Mouse (Mus musculus): Measurements from ENCODE around the gene Gfod2.

Gfod2 gene

DNA sequence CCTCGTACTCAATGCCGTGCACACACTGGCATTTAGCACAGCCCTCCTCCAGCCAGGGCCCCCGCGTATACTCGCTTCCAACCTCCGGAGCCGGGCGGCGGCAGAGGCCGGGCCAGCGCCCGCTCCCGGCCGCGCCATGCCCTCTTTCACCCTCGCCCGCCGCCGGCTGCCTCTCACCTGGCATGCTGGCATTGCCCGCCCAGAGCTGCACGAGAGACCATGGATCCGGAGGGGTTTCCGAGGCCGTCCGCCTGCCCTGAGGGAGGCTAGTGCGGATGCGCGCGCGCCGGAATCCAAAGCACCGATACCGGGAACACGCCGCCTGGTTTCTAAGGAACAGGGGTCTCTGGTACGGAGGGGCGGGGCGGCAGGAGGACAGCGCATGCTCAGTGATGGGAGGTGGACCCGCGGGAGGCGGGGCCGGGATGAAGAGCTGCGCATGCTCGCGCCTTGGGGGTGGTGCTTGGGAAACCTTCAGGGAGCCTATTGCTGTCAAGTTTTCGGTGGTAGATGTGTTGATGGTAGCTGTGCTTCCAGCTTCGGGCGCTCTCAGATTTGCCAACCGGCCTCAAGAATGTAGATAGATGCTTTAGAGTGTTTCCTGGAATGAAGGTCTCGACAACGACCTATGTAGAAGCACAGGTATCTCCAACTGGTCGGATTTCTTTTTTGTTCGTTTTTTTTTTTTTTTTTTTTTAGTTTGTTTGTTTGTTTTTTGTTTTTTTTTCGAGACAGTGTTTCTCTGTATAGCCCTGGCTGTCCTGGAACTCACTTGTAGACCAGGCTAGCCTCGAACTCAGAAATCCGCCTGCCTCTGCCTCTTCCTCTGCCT is at the start of gene Gfod2:
Gfod2 (minus strand) TSS at position 388 of the 832 bp plus-strand sequence.
- DNase-seq = peak; percentile 99

DNA sequence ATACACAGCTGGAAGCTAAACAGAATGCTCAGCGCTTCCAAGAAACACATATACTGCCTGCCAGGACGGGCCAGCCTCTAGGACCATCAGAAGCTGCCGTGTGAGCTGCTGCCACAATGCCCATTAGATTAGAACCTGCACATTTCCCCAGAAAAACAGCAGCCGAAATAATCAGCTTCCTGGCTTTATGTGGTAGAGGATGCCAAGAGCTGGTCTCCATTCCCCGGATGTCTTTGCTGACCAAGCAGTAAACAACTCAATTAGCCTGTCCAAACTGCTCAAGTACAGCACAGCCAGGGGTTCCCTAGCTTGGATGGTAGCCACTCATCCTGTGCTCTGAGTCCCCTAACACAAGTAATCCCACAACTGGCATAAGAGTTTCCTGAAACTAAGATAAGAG is 49.3 kb upstream of the Gfod2 start:
- no peak for DNase-seq

DNA sequence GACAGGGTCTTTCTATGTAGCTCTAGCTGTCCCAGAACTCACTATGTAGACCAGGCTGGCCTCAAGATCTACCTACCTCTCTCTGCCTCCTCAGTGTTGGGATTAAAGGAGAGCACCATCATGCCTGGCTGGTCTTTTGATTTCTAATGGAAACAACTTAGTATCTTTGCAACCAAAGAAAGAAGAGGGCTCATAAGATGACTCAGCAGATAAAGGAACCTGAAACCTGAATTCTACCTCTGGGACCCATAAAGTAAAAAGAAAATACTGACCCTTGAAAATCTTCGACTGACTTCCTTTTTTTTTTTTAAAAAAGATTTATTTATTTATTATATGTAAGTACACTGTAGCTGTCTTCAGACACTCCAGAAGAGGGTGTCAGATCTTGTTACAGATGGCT is 47.5 kb upstream of the Gfod2 start:
- DNase-seq = no peak

DNA sequence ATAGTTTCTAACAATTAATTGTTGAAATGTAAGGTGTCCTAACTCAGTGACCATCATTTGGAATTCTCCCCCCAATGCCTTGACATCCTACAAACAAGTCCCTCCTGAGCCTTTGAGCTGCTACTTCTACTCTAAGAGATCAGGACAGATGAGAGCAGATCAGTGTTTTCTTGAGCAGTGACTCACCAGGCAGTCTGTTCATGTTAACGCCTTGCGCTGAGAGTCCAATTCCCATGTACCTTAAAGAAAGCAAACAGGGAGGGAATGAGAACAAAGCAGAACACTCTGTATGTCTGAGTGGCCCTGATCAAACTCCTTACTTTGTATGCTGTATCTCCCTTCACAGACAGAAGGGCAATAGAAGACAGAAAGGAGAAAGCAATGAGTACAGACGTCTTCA is 46.9 kb upstream of the Gfod2 start:
- no peak for DNase-seq

DNA sequence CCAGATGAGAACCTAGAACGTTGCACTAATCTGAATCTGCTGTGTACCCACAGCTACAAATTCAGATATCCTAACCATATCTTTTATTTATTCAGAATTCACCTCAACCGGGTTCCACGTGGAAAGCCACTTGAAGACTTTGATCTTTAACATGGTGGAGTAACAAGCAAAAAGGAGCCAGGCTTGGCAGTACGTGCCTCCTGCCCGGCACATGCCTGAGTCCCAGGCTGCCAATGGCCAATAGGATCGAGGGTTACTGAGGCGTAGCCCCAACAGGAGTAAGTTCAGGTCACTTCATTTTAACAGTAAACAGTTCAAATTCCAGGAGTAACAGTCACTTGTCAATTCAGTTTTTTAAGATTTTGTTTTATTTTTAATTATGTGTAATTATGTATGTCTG is 46.3 kb upstream of the Gfod2 start:
- DNase-seq = no peak

DNA sequence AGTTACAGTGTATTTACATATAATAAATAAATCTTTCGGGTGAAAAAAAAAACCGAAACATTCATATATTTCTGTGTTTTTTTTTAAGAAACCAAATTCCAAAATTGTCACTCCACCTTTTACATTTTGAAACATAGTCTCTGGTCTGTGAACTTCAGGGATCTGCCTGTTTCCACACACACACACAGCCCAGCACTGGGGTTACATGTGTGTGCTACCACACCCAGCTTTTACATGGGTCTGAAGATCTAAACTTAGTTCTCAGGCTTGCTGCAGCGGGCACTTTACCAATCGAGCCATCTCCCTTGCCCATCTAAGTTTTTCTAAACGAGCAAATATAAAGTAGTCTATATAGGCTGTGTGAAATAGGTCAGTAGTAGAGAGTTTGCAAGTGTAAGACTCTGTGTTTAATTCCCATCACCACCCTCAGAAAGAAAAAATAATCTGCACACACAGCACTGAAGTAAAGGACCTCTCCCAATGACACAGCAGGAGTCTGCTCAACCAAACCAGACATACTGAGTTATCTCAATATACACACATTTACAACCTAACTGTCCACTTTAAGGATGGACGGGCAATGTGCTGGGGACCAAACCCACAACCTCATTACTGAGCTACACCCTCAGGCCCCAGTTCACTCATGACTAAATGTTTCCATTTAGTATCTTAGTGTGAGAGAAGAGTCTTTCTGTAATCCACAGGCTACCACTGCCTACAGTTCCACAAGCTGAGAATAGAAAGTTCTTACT is 42.9 kb upstream of the Gfod2 start:
- DNase-seq = no peak

DNA sequence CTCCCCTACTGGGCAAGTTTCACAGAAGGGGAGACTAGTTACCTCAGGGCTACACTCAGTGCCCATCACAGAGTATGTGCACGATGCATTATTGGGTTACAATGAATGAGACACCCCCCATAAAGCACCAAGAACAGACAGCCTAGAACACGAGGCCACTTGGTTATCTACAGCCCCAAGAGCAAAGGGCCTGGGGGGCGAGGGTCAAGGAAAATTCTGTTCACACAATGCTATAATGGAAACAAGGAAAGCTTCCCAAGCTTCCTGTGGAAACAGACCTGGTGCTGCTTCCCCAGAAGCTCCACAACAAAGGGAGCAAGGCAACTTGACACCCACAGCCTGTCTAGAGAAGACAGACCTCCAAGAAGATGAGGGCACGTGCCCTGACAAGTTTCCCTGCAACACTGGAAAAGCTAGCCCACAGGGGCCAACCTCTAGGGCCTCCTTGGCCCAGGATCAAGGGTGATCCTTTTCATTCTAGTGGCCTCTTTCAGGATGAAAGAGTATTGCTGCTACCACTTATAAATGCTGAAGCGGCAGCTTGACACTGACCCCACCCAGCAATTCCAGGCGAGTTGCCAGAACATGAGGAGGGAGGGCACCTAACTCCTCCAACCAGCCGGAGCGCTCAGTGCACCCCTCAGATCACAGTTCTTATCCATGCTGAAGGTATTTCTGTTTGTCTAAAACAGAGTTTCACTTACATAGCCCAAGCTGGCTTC is 40.8 kb upstream of the Gfod2 start:
- no peak for DNase-seq

DNA sequence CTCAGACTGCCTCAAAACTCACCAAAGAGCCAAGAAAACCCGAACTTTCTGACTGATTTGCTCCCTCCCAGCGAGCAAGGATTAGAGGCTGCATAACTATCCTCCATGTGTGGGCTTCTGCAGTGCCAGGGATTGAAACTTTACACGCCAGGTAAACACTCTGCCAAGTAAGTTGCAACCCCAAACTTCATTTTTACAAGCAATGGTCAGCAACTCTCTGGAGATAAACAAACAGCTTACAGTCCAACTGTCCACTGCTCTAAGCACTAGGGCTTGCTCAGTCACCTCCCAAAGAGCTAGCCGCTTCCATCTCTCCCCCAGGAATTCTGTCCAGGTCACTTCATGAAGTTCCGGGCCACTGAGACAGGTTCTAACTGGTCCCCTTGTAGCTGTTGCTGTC is 39.9 kb upstream of the Gfod2 start:
- no peak for DNase-seq

DNA sequence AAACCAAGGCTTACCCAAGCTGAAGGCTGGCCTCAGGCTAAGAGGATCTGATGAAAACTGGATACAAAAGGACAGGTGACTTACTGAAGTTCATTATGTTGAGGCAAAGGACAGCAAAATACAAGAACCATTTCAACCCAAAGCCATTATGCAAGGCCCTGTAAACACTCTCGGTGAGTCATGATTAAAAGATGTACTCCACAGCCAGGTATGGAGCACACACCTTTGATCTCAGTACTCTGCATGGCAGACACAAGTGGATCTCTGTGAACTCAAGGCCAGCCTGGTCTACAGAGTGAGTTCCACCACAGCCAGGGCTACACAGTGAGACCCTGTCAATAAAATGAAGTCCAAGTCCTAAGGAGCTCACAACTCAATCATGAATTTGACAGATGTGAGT is 37.3 kb upstream of the Gfod2 start:
- DNase-seq = no peak

DNA sequence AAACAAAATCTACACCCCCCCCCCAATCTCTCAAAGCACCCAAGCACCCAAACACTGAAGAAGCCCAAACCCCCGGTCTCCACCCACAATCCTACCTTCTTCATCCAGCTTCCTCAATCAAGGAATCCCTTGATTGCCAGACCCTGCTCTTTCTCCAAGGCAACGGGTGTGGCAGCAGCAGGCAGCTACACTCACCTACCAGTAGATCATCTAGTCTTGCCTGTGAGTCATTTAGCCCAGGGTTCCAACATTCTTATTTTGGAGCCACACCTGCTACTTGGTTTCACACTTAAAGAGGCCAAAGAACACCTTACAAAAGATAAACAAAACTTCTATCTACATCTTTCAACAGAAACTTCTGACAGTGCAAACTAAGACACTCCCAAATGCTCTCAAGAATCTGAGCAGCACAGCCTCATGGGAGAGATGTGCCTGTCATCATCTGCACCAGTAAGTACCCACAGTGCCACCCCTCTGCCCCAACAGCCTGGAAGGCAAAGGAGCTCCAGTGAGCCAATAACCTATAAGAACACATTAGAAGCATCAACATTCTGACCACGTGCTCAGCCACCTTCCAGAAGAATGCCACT is 35.6 kb upstream of the Gfod2 start:
- DNase-seq = no peak

DNA sequence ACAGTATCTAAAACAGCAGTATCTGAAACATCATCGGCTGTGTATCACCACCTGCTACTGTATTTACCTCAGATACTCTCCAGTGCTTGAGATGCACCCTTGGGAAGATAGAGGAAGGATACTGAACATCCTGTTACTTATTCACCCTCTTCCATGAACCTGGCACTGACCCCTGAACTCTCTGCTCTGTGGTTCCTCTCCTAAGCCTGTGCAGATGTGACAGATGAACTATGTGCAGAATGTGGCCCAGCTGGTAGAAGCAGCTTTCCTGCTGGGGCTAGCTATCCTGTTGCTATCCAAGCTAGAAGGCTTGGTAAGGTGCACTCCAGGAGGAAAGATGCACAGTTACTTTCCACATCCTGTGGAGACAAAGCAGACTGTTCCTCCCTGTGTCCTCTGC is 34.9 kb upstream of the Gfod2 start:
- no peak for DNase-seq

DNA sequence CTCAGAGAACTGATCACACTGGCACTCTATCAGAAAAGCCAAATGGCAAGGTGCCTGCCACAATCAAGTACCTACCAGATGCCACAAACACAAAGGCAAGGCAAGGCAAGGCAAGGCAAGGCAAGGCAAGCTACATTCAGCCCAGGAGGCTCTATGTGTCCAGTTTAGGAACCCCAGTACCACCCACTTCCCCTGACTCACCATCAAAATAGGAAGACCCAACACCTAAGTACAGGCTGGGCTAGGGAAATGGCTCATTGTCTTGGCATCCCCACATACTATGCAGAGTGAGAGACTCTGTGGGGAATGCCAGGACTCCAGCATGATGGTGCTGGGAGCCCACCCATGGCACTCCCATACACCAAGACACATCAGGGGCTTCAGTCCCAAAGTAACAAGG is 31.2 kb upstream of the Gfod2 start:
- no peak for DNase-seq

DNA sequence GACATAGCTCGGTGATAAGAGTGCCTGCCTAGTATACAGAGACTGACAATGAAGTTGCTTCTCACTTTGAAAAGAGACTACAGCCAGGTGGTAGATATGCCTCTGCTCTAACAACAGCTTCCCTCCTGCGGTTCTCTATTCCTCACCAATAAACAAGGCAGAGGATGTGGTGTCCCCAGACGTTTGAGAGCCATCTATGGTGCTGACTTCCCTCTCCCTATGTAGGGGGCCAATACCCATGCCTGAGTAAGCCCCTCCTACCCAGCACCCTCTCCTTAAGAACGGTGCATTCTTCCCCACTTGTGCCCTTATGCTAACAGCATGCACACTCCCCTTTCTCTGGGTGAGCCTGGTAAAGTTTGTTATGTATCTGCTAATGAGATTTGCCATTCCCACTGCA is 30.5 kb upstream of the Gfod2 start:
- DNase-seq = peak; percentile 51

DNA sequence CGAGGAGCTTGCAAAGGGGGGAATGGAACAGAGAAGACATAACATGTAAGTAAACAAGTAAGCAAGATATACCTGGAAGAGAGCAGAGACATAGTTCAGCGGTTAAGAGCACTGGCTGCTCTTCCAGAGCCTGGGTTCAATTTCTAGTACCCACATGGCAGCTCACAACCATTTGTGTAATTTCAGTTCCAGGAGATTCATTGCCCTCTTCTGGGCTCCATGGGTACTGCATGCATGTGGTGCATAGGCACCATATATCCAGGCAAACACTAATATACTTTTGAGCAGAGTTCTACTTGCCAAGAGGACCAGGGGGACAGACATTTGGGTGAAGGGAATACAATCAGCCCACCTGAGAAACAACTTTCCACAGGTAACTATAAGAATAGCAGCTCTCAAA is 29.8 kb upstream of the Gfod2 start:
- DNase-seq = peak; percentile 87

DNA sequence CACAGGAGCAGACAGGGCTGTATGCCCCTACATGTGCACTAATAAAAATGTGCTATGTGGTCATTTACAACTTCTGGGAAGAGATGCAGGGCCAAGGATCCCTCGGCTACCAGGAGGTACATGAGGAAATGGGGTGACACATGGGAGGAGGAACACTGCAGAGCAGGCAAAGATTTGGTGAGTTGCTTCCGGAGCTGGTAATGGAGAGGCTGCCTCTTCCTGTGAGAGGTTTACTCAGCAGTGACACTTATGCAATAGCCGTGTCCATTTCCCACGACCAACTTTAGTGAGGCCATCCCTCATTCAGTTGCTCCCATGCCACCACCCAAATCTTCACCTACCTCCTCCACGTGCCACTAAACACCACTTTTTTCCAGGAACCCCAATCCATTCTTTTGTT is 21.8 kb upstream of the Gfod2 start:
- no peak for DNase-seq

DNA sequence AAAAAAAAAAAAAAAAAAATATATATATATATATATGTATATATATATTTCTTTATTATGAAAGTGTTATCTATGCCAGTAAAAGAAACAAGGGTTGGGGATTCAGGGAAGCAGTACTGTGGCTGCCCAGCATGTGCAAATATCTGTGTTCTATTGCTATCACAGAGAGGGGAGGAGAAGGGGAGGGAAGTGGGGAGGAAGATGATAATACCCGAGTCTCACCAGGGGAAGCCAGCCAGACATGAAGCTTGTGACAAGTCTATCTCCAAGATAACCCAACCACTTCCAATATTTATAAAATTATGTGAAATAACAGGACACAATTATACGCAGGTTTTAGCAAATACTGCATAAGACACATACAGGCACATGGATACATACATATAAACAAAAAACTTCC is 19.4 kb upstream of the Gfod2 start:
- no peak for DNase-seq

DNA sequence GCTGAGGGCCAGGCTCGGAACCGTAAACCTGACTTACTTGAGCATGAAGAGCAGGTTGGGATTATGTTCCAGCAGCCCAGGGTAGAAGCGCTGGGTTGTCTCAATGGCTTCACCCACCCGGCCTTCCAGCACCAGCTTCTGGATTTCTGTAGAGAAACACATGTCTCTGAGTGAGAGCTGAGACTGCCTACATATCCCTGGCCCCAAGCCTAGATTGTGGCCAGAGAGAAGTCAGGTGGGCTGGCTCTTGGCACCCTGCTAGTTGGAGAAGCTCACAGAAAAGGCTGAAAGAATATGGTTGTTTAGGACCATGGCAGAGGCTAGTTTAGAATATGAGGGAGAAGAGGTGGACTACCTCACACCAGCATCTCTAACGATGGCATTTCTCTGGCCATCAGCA is 16.0 kb upstream of the Gfod2 start:
- no peak for DNase-seq

DNA sequence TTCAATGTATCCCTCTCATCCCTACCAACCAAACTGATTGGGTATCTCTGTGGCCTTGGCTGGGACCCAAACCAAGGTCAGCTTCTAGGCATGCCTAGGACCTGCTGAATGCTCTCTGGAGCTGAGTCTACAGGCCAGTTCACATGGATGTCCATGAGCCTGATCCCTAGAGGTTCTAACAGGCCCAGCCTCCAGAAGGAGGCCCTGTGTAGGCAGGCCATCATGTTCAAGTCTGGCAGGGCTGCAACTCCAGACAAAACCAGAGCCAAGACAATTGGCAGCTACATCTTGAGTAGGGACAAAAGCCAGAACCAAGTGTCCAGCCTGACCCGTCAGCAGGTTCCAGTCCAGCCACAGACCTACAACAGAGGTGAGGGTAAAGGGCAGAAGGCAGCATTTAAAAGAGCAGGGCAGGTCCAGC is 15.0 kb upstream of the Gfod2 start:
- DNase-seq = no peak

DNA sequence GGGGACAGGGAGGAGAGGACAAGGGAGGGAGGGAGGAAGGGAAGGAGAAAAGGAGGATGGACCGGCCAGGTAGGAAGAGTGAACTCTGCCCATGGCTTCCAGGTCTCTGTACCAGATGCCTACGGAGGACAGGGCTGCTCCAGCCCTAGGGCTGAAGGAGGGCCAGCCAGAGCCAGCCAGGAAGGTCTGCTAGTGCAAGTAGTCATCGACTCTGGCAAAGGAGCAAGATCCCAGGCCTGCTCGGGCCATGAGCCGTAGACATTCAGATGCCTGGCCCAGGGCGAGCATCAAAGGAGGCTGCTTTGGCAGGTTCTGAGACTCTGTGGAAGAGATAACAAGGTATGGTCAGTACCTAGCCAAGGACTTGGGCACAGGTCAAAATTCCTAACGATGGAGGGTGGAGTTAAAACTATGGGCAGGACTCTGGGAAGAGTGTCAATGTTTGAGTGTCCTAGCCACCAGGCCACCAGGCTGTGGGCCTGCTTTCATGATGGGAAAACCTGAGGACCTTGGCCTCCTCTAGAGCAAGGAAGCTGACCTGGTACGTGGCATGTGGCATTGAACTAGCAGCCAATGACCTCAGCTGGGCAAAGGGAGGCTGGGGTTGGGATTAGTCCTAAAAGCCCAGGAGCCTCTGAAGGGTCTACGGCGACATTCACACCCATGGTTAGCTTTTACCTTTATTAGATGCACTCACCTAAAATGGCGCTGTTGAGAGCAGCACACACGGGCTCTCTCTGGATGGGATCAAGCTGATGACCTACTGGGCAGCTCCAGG is 13.1 kb upstream of the Gfod2 start:
- DNase-seq = no peak

DNA sequence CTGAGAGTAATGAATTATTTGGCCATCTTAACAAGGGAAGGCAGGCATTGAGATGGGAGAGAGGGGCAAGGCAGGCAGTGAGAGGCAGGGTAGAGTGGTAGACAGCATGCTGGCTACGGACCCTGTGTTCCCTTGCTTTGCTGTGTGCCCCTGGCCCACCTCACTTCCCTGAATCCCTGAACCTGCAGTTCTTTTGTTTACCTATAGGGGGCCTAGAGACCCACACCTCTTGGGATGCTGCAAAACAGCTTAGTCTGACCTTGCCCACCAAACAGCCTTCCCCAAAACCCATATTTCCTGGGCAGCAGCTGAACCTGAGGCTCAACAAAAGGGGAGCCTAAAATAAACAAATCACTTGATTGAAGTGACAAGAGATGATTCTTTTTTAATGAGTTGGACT is 12.1 kb upstream of the Gfod2 start:
- DNase-seq = no peak

DNA sequence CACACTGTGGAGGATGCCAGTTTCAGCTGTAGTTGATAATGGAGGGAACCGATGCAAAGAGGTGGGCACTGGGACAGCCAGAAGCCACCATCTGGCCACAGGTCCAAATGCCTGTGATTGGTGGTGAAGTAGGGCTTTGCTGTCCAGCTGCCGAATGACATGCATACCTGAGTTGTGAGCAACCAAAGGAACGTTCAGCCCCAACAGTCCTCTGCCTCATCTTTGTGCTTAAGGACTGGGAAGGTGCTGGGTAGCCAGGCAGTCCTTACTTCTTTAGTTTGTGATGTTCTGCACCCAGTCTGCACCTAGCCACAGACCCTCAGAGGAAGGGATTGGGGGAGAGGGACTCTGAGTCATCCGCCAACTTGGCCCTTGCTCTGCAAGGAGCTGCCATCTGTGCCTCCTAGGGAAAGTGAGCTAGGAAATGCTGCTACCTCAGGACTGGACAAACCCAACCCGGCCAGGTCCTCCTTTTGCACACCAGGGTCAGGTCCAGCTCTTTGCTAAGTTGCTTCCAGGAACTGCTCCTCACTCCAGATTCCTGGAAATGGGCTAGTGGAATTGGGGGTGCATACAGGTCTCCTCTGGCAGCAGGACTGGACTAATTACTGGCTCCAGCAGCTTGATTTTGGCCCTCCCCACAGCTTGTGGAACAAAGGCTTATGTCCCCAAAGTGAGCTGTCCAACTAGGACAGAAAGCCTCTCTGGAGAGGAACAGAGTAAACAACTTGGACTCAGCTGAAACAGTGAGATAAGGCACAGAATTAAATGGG is 10.2 kb upstream of the Gfod2 start:
- no peak for DNase-seq

DNA sequence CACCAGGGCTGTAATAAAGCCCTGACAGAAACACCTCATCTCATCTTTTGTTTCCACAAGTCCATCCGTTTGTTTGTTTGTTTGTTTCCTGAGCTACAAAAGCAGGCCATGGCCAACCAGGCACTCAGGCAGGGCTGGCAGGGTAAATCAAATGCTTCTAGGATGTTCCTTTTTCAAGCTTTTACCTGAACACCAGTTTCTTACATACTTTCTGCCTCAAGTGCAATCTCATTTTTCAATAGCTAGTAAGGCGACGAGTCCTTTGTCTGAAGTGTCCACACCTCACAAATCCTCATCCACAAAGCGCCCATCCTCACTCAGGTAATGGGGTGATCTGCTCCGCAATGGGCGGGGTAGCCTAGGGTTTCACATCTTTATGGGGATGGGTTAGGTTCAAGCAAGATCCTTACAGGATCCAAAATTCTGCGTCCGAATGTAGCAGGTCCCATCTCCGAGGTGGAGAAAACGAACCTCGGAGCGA is 628 bp downstream of the Gfod2 start:
- DNase-seq = no peak
